Comparison of ENCODE assay signal across 11 mouse cellular contexts in genomic region chr1:178241884-178242508, GRCm38 (mm10). TPM values are rescaled to one million over a fixed set of nuclear protein-coding genes. Genes with fewer than 3 reads are reported as not detected.
DNase-seq lines count a peak whose midpoint lies in the region; ATAC-seq and TF ChIP-seq lines count a peak whose summit lies in the region.
"Had no signal": no experiment of that assay in that cellular context is flagged by ENCODE, and none has a peak within 500 bp of the region (broad histone marks: within the 10 kb centered on the region; RNA-seq: fewer than 3 reads in every experiment).

No protein-coding gene starts in this region.

- TF ChIP-seq EP300 in stomach, postnatal 0 days (optimal IDR thresholded peaks at IDR 0.05): no peak

- H3K27ac ChIP-seq in midbrain, embryonic 11.5 days (ENCODE audit: low read depth, low read length): no peak overlapping the region
- H3K27ac ChIP-seq in midbrain, embryonic 10.5 days (replicated peaks): no peak overlapping the region
- no peak overlapping the region for H3K27ac ChIP-seq in stomach, postnatal 0 days (replicated peaks)

- 91% methylated on average over 1 of the region's 1 CpGs for WGBS in midbrain, embryonic 11.5 days
- WGBS in midbrain, embryonic 10.5 days: 93% methylated on average over 1 of the region's 1 CpGs
- WGBS in stomach, postnatal 0 days: 100% methylated on average over 1 of the region's 1 CpGs

- TF ChIP-seq CTCF in stomach, postnatal 0 days (IDR thresholded peaks at IDR 0.05; ENCODE audit: low read depth): peak; percentile 71

- H3K36me3 ChIP-seq in midbrain, embryonic 11.5 days (ENCODE audit: control insufficient read depth, insufficient read depth, low read length): no peaks in the 10 kb centered on the region
- H3K36me3 ChIP-seq in midbrain, embryonic 10.5 days: peaks cover 28% of the 10 kb centered on the region
- H3K36me3 ChIP-seq in stomach, postnatal 0 days (ENCODE audit: control insufficient read depth, insufficient read depth, low read length): peaks cover 3% of the 10 kb centered on the region; the same call in 1 of the 2 replicates

- no peak overlapping the region for H3K4me3 ChIP-seq in midbrain, embryonic 11.5 days (ENCODE audit: low read depth, low read length)
- H3K4me3 ChIP-seq in midbrain, embryonic 10.5 days: no peak overlapping the region
- no peak overlapping the region for H3K4me3 ChIP-seq in stomach, postnatal 0 days (ENCODE audit: low read depth, low read length)
- H3K4me3 ChIP-seq: megakaryocyte, embryonic 14.5 days had no signal

- peak; percentile 14 for DNase-seq in adrenal gland, adult 2 months
- no peak for DNase-seq in adrenal gland, adult 18-20 months (ENCODE audit: low spot score in 2 of 2)
- peak; percentile 56 for DNase-seq in midbrain, embryonic 11.5 days (ENCODE audit: low spot score, missing footprints)
- no peak for DNase-seq in midbrain, embryonic 10.5 days (ENCODE audit: low spot score)
- no peak for DNase-seq in stomach, postnatal 0 days (ENCODE audit: low spot score)
- no peak for DNase-seq in ovary, adult 18-20 months (ENCODE audit: low spot score)
- no peak for DNase-seq in frontal cortex, postnatal 36 days (ENCODE audit: low spot score in 2 of 2)
- DNase-seq: cerebellum, postnatal 36 days; kidney, postnatal 4 days had no signal

- H3K9ac ChIP-seq in midbrain, embryonic 11.5 days (ENCODE audit: low read length): no peak overlapping the region
- H3K9ac ChIP-seq in stomach, postnatal 0 days (ENCODE audit: low read length): no peak overlapping the region

- H3K4me2 ChIP-seq in midbrain, embryonic 11.5 days: no peak overlapping the region
- H3K4me2 ChIP-seq in stomach, postnatal 0 days (replicated peaks; ENCODE audit: low read depth): no peak overlapping the region

- no peaks in the 10 kb centered on the region for H3K4me1 ChIP-seq in midbrain, embryonic 11.5 days (ENCODE audit: control insufficient read depth, insufficient read depth, low read length)
- H3K4me1 ChIP-seq in midbrain, embryonic 10.5 days: no peaks in the 10 kb centered on the region
- H3K4me1 ChIP-seq in stomach, postnatal 0 days (replicated peaks; ENCODE audit: control insufficient read depth, insufficient read depth): no peaks in the 10 kb centered on the region
- H3K4me1 ChIP-seq: megakaryocyte, embryonic 14.5 days had no signal

- ATAC-seq in midbrain, embryonic 11.5 days (ENCODE audit: low FRiP score): no peak
- ATAC-seq in erythroblast, adult 5-6 weeks (replicated peaks; ENCODE audit: low FRiP score, poor library complexity, severe bottlenecking): peak; percentile 80
- ATAC-seq in stomach, postnatal 0 days (ENCODE audit: low FRiP score, low TSS enrichment): no peak

- no peaks in the 10 kb centered on the region for H3K27me3 ChIP-seq in midbrain, embryonic 11.5 days (ENCODE audit: control insufficient read depth, insufficient read depth, low read length)
- no peaks in the 10 kb centered on the region for H3K27me3 ChIP-seq in midbrain, embryonic 10.5 days (ENCODE audit: low read depth, poor library complexity, severe bottlenecking)
- H3K27me3 ChIP-seq in stomach, postnatal 0 days (ENCODE audit: control insufficient read depth, insufficient read depth, low read length): no peaks in the 10 kb centered on the region
- H3K27me3 ChIP-seq: megakaryocyte, embryonic 14.5 days had no signal

- no peaks in the 10 kb centered on the region for H3K9me3 ChIP-seq in midbrain, embryonic 11.5 days (ENCODE audit: control insufficient read depth, low read length)
- no peaks in the 10 kb centered on the region for H3K9me3 ChIP-seq in midbrain, embryonic 10.5 days (replicated peaks)
- no peaks in the 10 kb centered on the region for H3K9me3 ChIP-seq in stomach, postnatal 0 days (ENCODE audit: control insufficient read depth, low read length)

RNA-seq across cellular contexts. Expression of gene Desi2, which starts 54.8 kb away (rescaled TPM):
- total RNA-seq in adrenal gland, adult 2 months (2021): 10 to 100 TPM; 18.9 to 26.1 TPM
- polyA plus RNA-seq in adrenal gland, adult 2 months (2012; rRNA removed): 13.1 and 13.2 TPM in 2 replicates
- total RNA-seq in adrenal gland, adult 18-20 months (2021): 10 to 100 TPM; 17.7 to 29.3 TPM
- polyA plus RNA-seq in midbrain, embryonic 11.5 days (2014; fragmentation: Nextera tagmentation; extraction: Ambion mirVana): 17.8 and 18.5 TPM in 2 replicates
- 15.1 and 18.5 TPM in 2 replicates for polyA plus RNA-seq in midbrain, embryonic 10.5 days (2016; fragmentation: Nextera tagmentation; extraction: Ambion mirVana)
- 5.8 and 10.2 TPM in 2 replicates for total RNA-seq in erythroblast, adult 5-6 weeks (2015; ENCODE audit: low replicate concordance)
- 2.1 and 3.1 TPM in 2 replicates for total RNA-seq in erythroblast, adult 5-6 weeks (2017; ENCODE audit: low replicate concordance)
- polyA plus RNA-seq in stomach, postnatal 0 days (2015; fragmentation: Nextera tagmentation; extraction: Ambion mirVana): 27.2 and 29.4 TPM in 2 replicates

Comparison
In these comparisons a context has a peak if more than half of its experiments do, and no peak if none do; other contexts are left out.
1. DNase-seq: peak in adrenal gland, adult 2 months (single experiment) and midbrain, embryonic 11.5 days (single experiment); none in adrenal gland, adult 18-20 months (0 of 2), midbrain, embryonic 10.5 days (single experiment), stomach, postnatal 0 days (single experiment), ovary, adult 18-20 months (single experiment) and frontal cortex, postnatal 36 days (0 of 2).